11 mouse cellular contexts compared by ENCODE assay signal in the genomic region with DNA sequence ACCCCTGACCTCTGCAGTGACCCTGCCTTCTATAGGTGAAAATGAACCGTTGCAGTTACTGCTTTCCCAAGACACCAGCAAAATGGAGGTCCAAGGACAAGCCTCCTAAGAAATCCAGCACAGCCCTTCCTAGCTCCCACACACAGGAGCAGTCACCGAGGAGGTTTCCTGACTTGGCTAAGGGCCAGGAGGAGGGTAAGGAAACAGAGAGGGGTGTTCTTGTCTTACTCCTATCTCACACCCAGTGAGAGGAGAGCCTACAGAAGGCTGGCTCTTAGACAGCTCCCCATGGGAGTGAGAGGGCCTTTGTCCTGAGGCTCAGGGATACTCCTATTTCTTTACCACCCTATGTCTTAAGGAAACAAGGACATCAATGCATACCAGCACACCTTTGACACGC.
DNase-seq lines count a peak whose midpoint lies in the region; ATAC-seq and TF ChIP-seq lines count a peak whose summit lies in the region.
"Had no signal": no experiment of that assay in that cellular context is flagged by ENCODE, and none has a peak within 500 bp of the region (broad histone marks: within the 10 kb centered on the region; RNA-seq: fewer than 3 reads in every experiment).

No protein-coding gene starts in this region.

- no peak overlapping the region for H3K4me3 ChIP-seq in hindbrain, embryonic 10.5 days
- H3K4me3 ChIP-seq in hindbrain, embryonic 11.5 days (ENCODE audit: low read depth, low read length), result no peak overlapping the region
- H3K4me3 ChIP-seq in lung, postnatal 0 days (ENCODE audit: low read depth, low read length), result no peak overlapping the region
- H3K4me3 ChIP-seq in embryonic facial prominence, embryonic 14.5 days (ENCODE audit: low read depth, low read length), result no peak overlapping the region
- H3K4me3 ChIP-seq in limb, embryonic 13.5 days, result no peak overlapping the region
- H3K4me3 ChIP-seq: megakaryocyte, embryonic 14.5 days had no signal

- H3K27ac ChIP-seq in hindbrain, embryonic 10.5 days, result peak overlapping the region; percentile 77
- no peak overlapping the region for H3K27ac ChIP-seq in hindbrain, embryonic 11.5 days (ENCODE audit: low read depth, low read length)
- H3K27ac ChIP-seq in lung, postnatal 0 days (ENCODE audit: low read length), result no peak overlapping the region
- peak overlapping the region; percentile 61 for H3K27ac ChIP-seq in embryonic facial prominence, embryonic 14.5 days (replicated peaks; ENCODE audit: low read depth, low read length)
- peak overlapping the region; percentile 85 for H3K27ac ChIP-seq in limb, embryonic 13.5 days

- no peak for ATAC-seq in hindbrain, embryonic 11.5 days (ENCODE audit: low FRiP score)
- peak; percentile 26; the same call in 1 of the 2 replicates for ATAC-seq in lung, postnatal 0 days
- peak; percentile 51; the same call in 1 of the 2 replicates for ATAC-seq in embryonic facial prominence, embryonic 14.5 days (ENCODE audit: low read depth)
- ATAC-seq in limb, embryonic 13.5 days (ENCODE audit: low FRiP score, low read depth), result peak; percentile 18; the same call in 1 of the 2 replicates
- ATAC-seq: forebrain, embryonic 16.5 days had no signal

- H3K9me3 ChIP-seq in hindbrain, embryonic 10.5 days, result no peaks in the 10 kb centered on the region
- H3K9me3 ChIP-seq in hindbrain, embryonic 11.5 days (ENCODE audit: control insufficient read depth, low read length), result no peaks in the 10 kb centered on the region
- H3K9me3 ChIP-seq in lung, postnatal 0 days (ENCODE audit: low read length), result no peaks in the 10 kb centered on the region
- H3K9me3 ChIP-seq in embryonic facial prominence, embryonic 14.5 days (ENCODE audit: control insufficient read depth, low read length), result no peaks in the 10 kb centered on the region
- H3K9me3 ChIP-seq in limb, embryonic 13.5 days, result no peaks in the 10 kb centered on the region

- TF ChIP-seq EP300 in lung, postnatal 0 days (IDR thresholded peaks at IDR 0.05), result no peak

- H3K4me1 ChIP-seq in hindbrain, embryonic 10.5 days (replicated peaks), result peaks cover 46% of the 10 kb centered on the region
- H3K4me1 ChIP-seq in hindbrain, embryonic 11.5 days (replicated peaks; ENCODE audit: control insufficient read depth, insufficient read depth, low read length), result no peaks in the 10 kb centered on the region
- 0 out of 2 replicates have a peak, but pooled peaks cover 8% of the 10 kb centered on the region for H3K4me1 ChIP-seq in lung, postnatal 0 days (ENCODE audit: insufficient read depth, low read depth, low read length)
- H3K4me1 ChIP-seq in embryonic facial prominence, embryonic 14.5 days (ENCODE audit: control insufficient read depth, insufficient read depth, low read length), result peaks cover 12% of the 10 kb centered on the region; the same call in 1 of the 2 replicates
- H3K4me1 ChIP-seq in limb, embryonic 13.5 days, result peaks cover 22% of the 10 kb centered on the region
- H3K4me1 ChIP-seq: megakaryocyte, embryonic 14.5 days had no signal

- WGBS in hindbrain, embryonic 10.5 days, result 78% methylated on average over 3 of the region's 3 CpGs
- WGBS in hindbrain, embryonic 11.5 days, result 79% methylated on average over 3 of the region's 3 CpGs
- WGBS in lung, postnatal 0 days, result 32% methylated on average over 3 of the region's 3 CpGs
- WGBS in embryonic facial prominence, embryonic 14.5 days, result 50% methylated on average over 3 of the region's 3 CpGs
- WGBS in limb, embryonic 13.5 days, result 44% methylated on average over 3 of the region's 3 CpGs

- H3K4me2 ChIP-seq in hindbrain, embryonic 11.5 days (replicated peaks; ENCODE audit: low read depth, low read length), result no peak overlapping the region
- no peak overlapping the region for H3K4me2 ChIP-seq in lung, postnatal 0 days (replicated peaks; ENCODE audit: low read depth, low read length)
- H3K4me2 ChIP-seq in embryonic facial prominence, embryonic 14.5 days (ENCODE audit: low read depth, low read length), result no peak overlapping the region
- no peak overlapping the region; the same call in 1 of the 2 replicates for H3K4me2 ChIP-seq in limb, embryonic 13.5 days (replicated peaks)

- no peak overlapping the region for H3K9ac ChIP-seq in hindbrain, embryonic 11.5 days (ENCODE audit: low read depth, low read length)
- H3K9ac ChIP-seq in lung, postnatal 0 days (replicated peaks; ENCODE audit: low read depth), result no peak overlapping the region
- H3K9ac ChIP-seq in embryonic facial prominence, embryonic 14.5 days (ENCODE audit: low read depth, low read length), result no peak overlapping the region
- no peak overlapping the region for H3K9ac ChIP-seq in limb, embryonic 13.5 days

- H3K27me3 ChIP-seq in hindbrain, embryonic 10.5 days (ENCODE audit: insufficient read depth, poor library complexity, severe bottlenecking), result no peaks in the 10 kb centered on the region
- no peaks in the 10 kb centered on the region for H3K27me3 ChIP-seq in hindbrain, embryonic 11.5 days (ENCODE audit: control insufficient read depth, insufficient read depth, low read length)
- H3K27me3 ChIP-seq in lung, postnatal 0 days (replicated peaks; ENCODE audit: insufficient read depth, low read length), result no peaks in the 10 kb centered on the region
- no peaks in the 10 kb centered on the region for H3K27me3 ChIP-seq in embryonic facial prominence, embryonic 14.5 days (replicated peaks; ENCODE audit: control insufficient read depth, insufficient read depth, low read length)
- no peaks in the 10 kb centered on the region for H3K27me3 ChIP-seq in limb, embryonic 13.5 days
- H3K27me3 ChIP-seq: megakaryocyte, embryonic 14.5 days had no signal

- no peak for DNase-seq in hindbrain, embryonic 10.5 days (ENCODE audit: low spot score)
- no peak for DNase-seq in hindbrain, embryonic 11.5 days (ENCODE audit: low spot score)
- no peak for DNase-seq in lung, postnatal 0 days (ENCODE audit: low spot score)
- DNase-seq in lung, postnatal 25 days (ENCODE audit: low spot score), result no peak
- peak; percentile 53 for DNase-seq in embryonic facial prominence, embryonic 14.5 days (ENCODE audit: low spot score)
- DNase-seq in right cerebral cortex, postnatal 36 days (ENCODE audit: low spot score in 2 of 2), result no peak
- no peak for DNase-seq in adrenal gland, adult 18-20 months (ENCODE audit: low spot score in 2 of 2)
- DNase-seq: right cerebral cortex, postnatal 4 days had no signal

- no peak for TF ChIP-seq CTCF in lung, postnatal 0 days (IDR thresholded peaks at IDR 0.05)

- H3K36me3 ChIP-seq in hindbrain, embryonic 10.5 days, result no peaks in the 10 kb centered on the region
- H3K36me3 ChIP-seq in hindbrain, embryonic 11.5 days (ENCODE audit: control insufficient read depth, insufficient read depth, low read length), result no peaks in the 10 kb centered on the region
- H3K36me3 ChIP-seq in lung, postnatal 0 days (ENCODE audit: insufficient read depth, low read length), result no peaks in the 10 kb centered on the region
- H3K36me3 ChIP-seq in embryonic facial prominence, embryonic 14.5 days (ENCODE audit: control insufficient read depth, insufficient read depth, low read length), result no peaks in the 10 kb centered on the region
- no peaks in the 10 kb centered on the region for H3K36me3 ChIP-seq in limb, embryonic 13.5 days

Comparison
In these comparisons a context has a peak if more than half of its experiments do, and no peak if none do; other contexts are left out.
1. H3K27ac ChIP-seq: peak in hindbrain, embryonic 10.5 days (single experiment), embryonic facial prominence, embryonic 14.5 days (single experiment) and limb, embryonic 13.5 days (single experiment); none in hindbrain, embryonic 11.5 days (single experiment) and lung, postnatal 0 days (single experiment).